9 mouse cellular contexts compared by ENCODE assay signal in genomic region chr7:65696450-65696849, GRCm38 (mm10). TPM values are rescaled to one million over a fixed set of nuclear protein-coding genes. Genes with fewer than 3 reads are reported as not detected.
A peak's percentile ranks its signal among the peaks of the same experiment; 100 is the strongest.
DNase-seq lines count a peak whose midpoint lies in the region; ATAC-seq and TF ChIP-seq lines count a peak whose summit lies in the region.
"Had no signal": no experiment of that assay in that cellular context is flagged by ENCODE, and none has a peak within 500 bp of the region (broad histone marks: within the 10 kb centered on the region; RNA-seq: fewer than 3 reads in every experiment).

No protein-coding gene starts in this region.

- peaks cover 41% of the 10 kb centered on the region for H3K36me3 ChIP-seq in liver, postnatal 0 days (replicated peaks; ENCODE audit: insufficient read depth, low read length)
- peaks cover 67% of the 10 kb centered on the region for H3K36me3 ChIP-seq in liver, embryonic 12.5 days
- peaks cover 65% of the 10 kb centered on the region for H3K36me3 ChIP-seq in embryonic facial prominence, embryonic 10.5 days (replicated peaks)

- no peak overlapping the region for H3K27ac ChIP-seq in liver, postnatal 0 days (ENCODE audit: low read depth)
- no peak overlapping the region for H3K27ac ChIP-seq in liver, embryonic 12.5 days
- H3K27ac ChIP-seq in embryonic facial prominence, embryonic 10.5 days (replicated peaks): no peak overlapping the region

- no peaks in the 10 kb centered on the region for H3K9me3 ChIP-seq in liver, postnatal 0 days (ENCODE audit: low read length)
- no peaks in the 10 kb centered on the region for H3K9me3 ChIP-seq in liver, embryonic 12.5 days (replicated peaks)
- no peaks in the 10 kb centered on the region for H3K9me3 ChIP-seq in embryonic facial prominence, embryonic 10.5 days

- H3K4me1 ChIP-seq in liver, postnatal 0 days (ENCODE audit: insufficient read depth): peaks cover 16% of the 10 kb centered on the region
- H3K4me1 ChIP-seq in liver, embryonic 12.5 days: peaks cover 19% of the 10 kb centered on the region
- H3K4me1 ChIP-seq in embryonic facial prominence, embryonic 10.5 days: peaks cover 20% of the 10 kb centered on the region

- no peaks in the 10 kb centered on the region for H3K27me3 ChIP-seq in liver, postnatal 0 days (ENCODE audit: insufficient read depth, low read length)
- H3K27me3 ChIP-seq in liver, embryonic 12.5 days (replicated peaks): no peaks in the 10 kb centered on the region
- no peaks in the 10 kb centered on the region for H3K27me3 ChIP-seq in embryonic facial prominence, embryonic 10.5 days (replicated peaks; ENCODE audit: low read depth, poor library complexity, severe bottlenecking)

- TF ChIP-seq EP300 in liver, postnatal 0 days (IDR thresholded peaks at IDR 0.05; ENCODE audit: low read depth): no peak

- ATAC-seq in liver, postnatal 0 days: no peak
- no peak for ATAC-seq in liver, embryonic 12.5 days
- ATAC-seq in activated CD4-positive, CD25-positive, alpha-beta regulatory T cell, adult 4 months: peak; percentile 25
- ATAC-seq in neutrophil, adult 5-6 weeks (ENCODE audit: extremely low read depth, insufficient number of reproducible peaks, low FRiP score, poor library complexity, severe bottlenecking): peak; percentile 36; the same call in 1 of the 2 replicates

- peak; percentile 61 for TF ChIP-seq CTCF in liver, postnatal 0 days (IDR thresholded peaks at IDR 0.05; ENCODE audit: low read depth)

- H3K4me3 ChIP-seq in liver, postnatal 0 days (ENCODE audit: low read depth, low read length): no peak overlapping the region
- no peak overlapping the region for H3K4me3 ChIP-seq in liver, embryonic 12.5 days
- H3K4me3 ChIP-seq in embryonic facial prominence, embryonic 10.5 days: no peak overlapping the region

- DNase-seq in cerebellum, postnatal 14 days: peak; percentile 27 to 30
- DNase-seq in cerebellum, postnatal 25 days: no peak
- no peak for DNase-seq in liver, postnatal 0 days
- no peak for DNase-seq in embryonic facial prominence, embryonic 10.5 days (ENCODE audit: low spot score)
- no peak for DNase-seq in right cerebral cortex, adult 18-20 months

- WGBS in liver, postnatal 0 days (ENCODE audit: insufficient replicate concordance): 51% methylated on average over 2 of the region's 2 CpGs
- WGBS in liver, embryonic 12.5 days (ENCODE audit: insufficient replicate concordance): 56% methylated on average over 2 of the region's 2 CpGs
- WGBS in embryonic facial prominence, embryonic 10.5 days: 57% methylated on average over 2 of the region's 2 CpGs

- H3K9ac ChIP-seq in liver, postnatal 0 days (replicated peaks): no peak overlapping the region
- no peak overlapping the region for H3K9ac ChIP-seq in liver, embryonic 12.5 days

- no peak overlapping the region for H3K4me2 ChIP-seq in liver, postnatal 0 days (ENCODE audit: low read depth, low read length)
- no peak overlapping the region for H3K4me2 ChIP-seq in liver, embryonic 12.5 days
- H3K4me2 ChIP-seq: heart, embryonic 11.5 days had no signal

RNA-seq across cellular contexts. Expression of gene Tm2d3, which starts 5.5 kb away (rescaled TPM):
- 42.8 and 45.0 TPM in 2 replicates for polyA plus RNA-seq in liver, postnatal 0 days (2015; fragmentation: Nextera tagmentation; extraction: Ambion mirVana)
- 35.9 and 36.4 TPM in 2 replicates for polyA plus RNA-seq in liver, embryonic 12.5 days (2016; fragmentation: Nextera tagmentation; extraction: Ambion mirVana)
- polyA plus RNA-seq in activated CD4-positive, CD25-positive, alpha-beta regulatory T cell, adult 4 months (2017; shearing (Covaris generic)): 100 to 1,000 TPM in 1 of 2 experiments, 10 to 100 TPM in 1; 99.1 to 101 TPM
- 40.6 and 42.8 TPM in 2 replicates for total RNA-seq in neutrophil, adult 5-6 weeks (2017)
- polyA plus RNA-seq in embryonic facial prominence, embryonic 10.5 days (2016; fragmentation: Nextera tagmentation; extraction: Ambion mirVana): 74.0 and 76.6 TPM in 2 replicates

RNA-seq across cellular contexts. Expression of gene Tarsl2, which starts 51.8 kb away (rescaled TPM):
- polyA plus RNA-seq in liver, postnatal 0 days (2015; fragmentation: Nextera tagmentation; extraction: Ambion mirVana): 5.7 and 5.9 TPM in 2 replicates
- polyA plus RNA-seq in liver, embryonic 12.5 days (2016; fragmentation: Nextera tagmentation; extraction: Ambion mirVana): 32.5 and 33.9 TPM in 2 replicates
- 1 to 10 TPM; 1.9 to 4.1 TPM for polyA plus RNA-seq in activated CD4-positive, CD25-positive, alpha-beta regulatory T cell, adult 4 months (2017; shearing (Covaris generic))
- total RNA-seq in neutrophil, adult 5-6 weeks (2017): 6.6 and 8.7 TPM in 2 replicates
- polyA plus RNA-seq in embryonic facial prominence, embryonic 10.5 days (2016; fragmentation: Nextera tagmentation; extraction: Ambion mirVana): 6.0 and 6.6 TPM in 2 replicates

Comparison
In these comparisons a context has a peak if more than half of its experiments do, and no peak if none do; other contexts are left out.
1. DNase-seq: peak in cerebellum, postnatal 14 days (2 of 2); none in cerebellum, postnatal 25 days (0 of 2), liver, postnatal 0 days (single experiment), embryonic facial prominence, embryonic 10.5 days (single experiment) and right cerebral cortex, adult 18-20 months (single experiment).
2. ATAC-seq: peak in activated CD4-positive, CD25-positive, alpha-beta regulatory T cell, adult 4 months (single experiment) and neutrophil, adult 5-6 weeks (single experiment); none in liver, postnatal 0 days (single experiment) and liver, embryonic 12.5 days (single experiment).